In the genomic region with DNA sequence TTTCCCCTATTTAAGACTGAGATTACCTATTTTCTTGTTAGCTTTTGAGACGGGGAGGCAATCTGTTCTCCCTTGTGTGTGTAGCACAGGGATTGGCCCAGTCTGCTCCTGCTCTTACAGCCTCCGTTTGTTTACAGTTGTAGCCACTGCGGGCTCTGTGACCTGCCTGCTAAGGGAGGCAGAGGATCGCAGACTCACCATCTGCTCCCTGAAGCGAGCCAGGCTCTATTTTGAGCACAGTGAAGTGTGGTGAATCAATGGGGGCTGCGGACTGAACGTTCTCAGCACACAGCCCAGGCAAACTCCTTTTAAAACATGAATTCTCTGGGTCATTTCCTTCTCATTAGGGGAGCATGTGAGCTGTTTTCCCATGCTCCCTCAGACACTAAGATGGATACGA, we compare ENCODE assay signal across 8 mouse cellular contexts. TPM values are rescaled to one million over a fixed set of nuclear protein-coding genes. Genes with fewer than 3 reads are reported as not detected.
DNase-seq lines count a peak whose midpoint lies in the region; ATAC-seq lines count a peak whose summit lies in the region.

No protein-coding gene starts in this region.

- H3K27me3 ChIP-seq in heart, embryonic 11.5 days (ENCODE audit: control insufficient read depth, insufficient read depth, low read length), result no peaks in the 10 kb centered on the region

- no peak overlapping the region for H3K27ac ChIP-seq in heart, embryonic 11.5 days (ENCODE audit: low read depth, low read length)

- ATAC-seq in heart, embryonic 11.5 days (replicated peaks; ENCODE audit: insufficient number of reproducible peaks, low FRiP score, low TSS enrichment), result no peak

- intact Hi-C loops in left cerebral cortex, postnatal 36 days (cut with DNase I), result no loop called here

- 28% methylated on average over 8 of the region's 8 CpGs for WGBS in heart, embryonic 11.5 days (ENCODE audit: insufficient replicate concordance)

- peak overlapping the region; percentile 31; the same call in 1 of the 2 replicates for H3K4me2 ChIP-seq in heart, embryonic 11.5 days

- H3K9ac ChIP-seq in heart, embryonic 11.5 days (ENCODE audit: low read depth, low read length), result peak overlapping the region; percentile 43; the same call in 1 of the 2 replicates

- peaks cover 7% of the 10 kb centered on the region for H3K4me1 ChIP-seq in heart, embryonic 11.5 days (ENCODE audit: control insufficient read depth, insufficient read depth, low read length)

- H3K9me3 ChIP-seq in heart, embryonic 11.5 days (replicated peaks; ENCODE audit: control insufficient read depth, low read length), result no peaks in the 10 kb centered on the region

- peak; percentile 9 for DNase-seq in embryo, embryonic 10 days (ENCODE audit: low spot score)
- no peak for DNase-seq in embryo, embryonic 9.5 days (ENCODE audit: extremely low spot score)
- DNase-seq in cerebellum, adult 11 months, result peak; percentile 78
- DNase-seq in left cerebral cortex, postnatal 36 days (ENCODE audit: low spot score in 2 of 2), result peak; percentile 25 to 32
- peak; percentile 9 for DNase-seq in yolk sac, embryonic 10.5 days (ENCODE audit: low spot score)
- DNase-seq in liver, result no peak
- DNase-seq in kidney, postnatal 25 days, result no peak

- no peak overlapping the region for H3K4me3 ChIP-seq in heart, embryonic 11.5 days (ENCODE audit: low read depth, low read length)

- H3K36me3 ChIP-seq in heart, embryonic 11.5 days (ENCODE audit: control insufficient read depth, insufficient read depth, low read length), result no peaks in the 10 kb centered on the region

RNA-seq across cellular contexts. Expression of gene Mall, which starts 27.4 kb away (rescaled TPM):
- polyA plus RNA-seq in heart, embryonic 11.5 days (2014; fragmentation: Nextera tagmentation; extraction: Ambion mirVana), result 2.5 and 3.8 TPM in 2 replicates
- total RNA-seq in left cerebral cortex, postnatal 36 days (2021), result under 1 TPM; 0.66 to 0.67 TPM

RNA-seq across cellular contexts. Expression of gene Nphp1, which starts 31.5 kb away (rescaled TPM):
- polyA plus RNA-seq in heart, embryonic 11.5 days (2014; fragmentation: Nextera tagmentation; extraction: Ambion mirVana), result 12.1 and 15.4 TPM in 2 replicates
- total RNA-seq in left cerebral cortex, postnatal 36 days (2021), result 10 to 100 TPM; 16.9 to 19.7 TPM

RNA-seq across cellular contexts. Expression of gene Mtln, which starts 35.1 kb away (rescaled TPM):
- polyA plus RNA-seq in heart, embryonic 11.5 days (2014; fragmentation: Nextera tagmentation; extraction: Ambion mirVana), result 37.9 and 40.3 TPM in 2 replicates
- total RNA-seq in left cerebral cortex, postnatal 36 days (2021), result 10 to 100 TPM; 43.6 to 50.5 TPM

Comparison
In these comparisons a context has a peak if more than half of its experiments do, and no peak if none do; other contexts are left out.
1. DNase-seq: peak in embryo, embryonic 10 days (single experiment), cerebellum, adult 11 months (single experiment), left cerebral cortex, postnatal 36 days (2 of 2) and yolk sac, embryonic 10.5 days (single experiment); none in embryo, embryonic 9.5 days (single experiment), liver (single experiment) and kidney, postnatal 25 days (0 of 2).